Mouse (Mus musculus): ENCODE data around the gene Rreb1.

Rreb1 gene

GRCm38 (mm10) chr13:37941950-37942886 lies 164.0 kb downstream of the Rreb1 start:
- no peak for DNase-seq (ENCODE audit: low read depth, low spot score)

GRCm38 (mm10) chr13:37942887-37943331 lies 164.7 kb downstream of the Rreb1 start:
- DNase-seq (ENCODE audit: low read depth, low spot score) = no peak

- DNase-seq (ENCODE audit: low read depth, low spot score) = no peak
Observed at GRCm38 (mm10) chr13:37943466-37943865, 165.3 kb downstream of the Rreb1 start.

GRCm38 (mm10) chr13:37944306-37944705 lies 166.1 kb downstream of the Rreb1 start:
- peak; percentile 34 for DNase-seq (ENCODE audit: low read depth, low spot score)

GRCm38 (mm10) chr13:37945392-37945791 lies 167.2 kb downstream of the Rreb1 start:
- no peak for DNase-seq (ENCODE audit: low read depth, low spot score)

- peak; percentile 45 for DNase-seq (ENCODE audit: low read depth, low spot score)
Observed at GRCm38 (mm10) chr13:37946734-37947133, 168.5 kb downstream of the Rreb1 start.

- no peak for DNase-seq (ENCODE audit: low read depth, low spot score)
Observed at GRCm38 (mm10) chr13:37952981-37953380, 174.8 kb downstream of the Rreb1 start.

GRCm38 (mm10) chr13:37954318-37954717 lies 176.1 kb downstream of the Rreb1 start:
- DNase-seq (ENCODE audit: low read depth, low spot score) = no peak

GRCm38 (mm10) chr13:37958498-37959238 lies 180.5 kb downstream of the Rreb1 start:
- no peak for DNase-seq (ENCODE audit: low read depth, low spot score)

- DNase-seq (ENCODE audit: low read depth, low spot score) = no peak
Observed at GRCm38 (mm10) chr13:37959239-37959907, 181.2 kb downstream of the Rreb1 start.

GRCm38 (mm10) chr13:37959936-37960335 lies 181.7 kb downstream of the Rreb1 start:
- DNase-seq (ENCODE audit: low read depth, low spot score) = no peak

GRCm38 (mm10) chr13:37962541-37962940 lies 184.3 kb downstream of the Rreb1 start:
- DNase-seq (ENCODE audit: low read depth, low spot score) = no peak

GRCm38 (mm10) chr13:37963354-37964007 lies 185.3 kb downstream of the Rreb1 start:
- peak; percentile 73 for DNase-seq (ENCODE audit: low read depth, low spot score)

GRCm38 (mm10) chr13:37964128-37965087 lies 186.2 kb downstream of the Rreb1 start:
- no peak for DNase-seq (ENCODE audit: low read depth, low spot score)

- no peak for DNase-seq (ENCODE audit: low read depth, low spot score)
Observed at GRCm38 (mm10) chr13:37965126-37965914, 187.1 kb downstream of the Rreb1 start.

- DNase-seq (ENCODE audit: low read depth, low spot score) = no peak
Observed at GRCm38 (mm10) chr13:37966256-37967051, 188.3 kb downstream of the Rreb1 start.

- no peak for DNase-seq (ENCODE audit: low read depth, low spot score)
Observed at GRCm38 (mm10) chr13:37967052-37967437, 188.8 kb downstream of the Rreb1 start.

GRCm38 (mm10) chr13:37967565-37967964 lies 189.4 kb downstream of the Rreb1 start:
- no peak for DNase-seq (ENCODE audit: low read depth, low spot score)

- DNase-seq (ENCODE audit: low read depth, low spot score) = peak; percentile 69
Observed at GRCm38 (mm10) chr13:37969337-37969736, 191.1 kb downstream of the Rreb1 start.
